Mouse (Mus musculus) stomach, embryonic 14.5 days (tissue): ENCODE results near the gene Camk2g. TPM values are rescaled to one million over a fixed set of nuclear protein-coding genes. Genes with fewer than 3 reads are reported as not detected.
A peak's percentile ranks its signal among the peaks of the same experiment; 100 is the strongest.

Experiments used
- ATAC-seq: fragments of 200-750 bp; cut with Nextera tagmentation; 2 replicates; pipeline ENCODE4 v1.8.0; 2017; ENCODE audit warnings: low read depth, moderate TSS enrichment; ENCODE audit not compliant: insufficient number of reproducible peaks, insufficient read depth, low FRiP score
- H3K27ac ChIP-seq: fragments of 300-500 bp; sonication (generic); 2 replicates; pipeline ENCODE4 v1.5.1; 2014; ENCODE audit warnings: mild to moderate bottlenecking, low read length, moderate library complexity, mixed read lengths
- H3K27me3 ChIP-seq: fragments of 300-500 bp; sonication (generic); 2 replicates; pipeline ENCODE4 v1.6.1; 2014; ENCODE audit warnings: low read length, control low read depth, mixed read lengths; ENCODE audit not compliant: control insufficient read depth, insufficient read depth
- H3K36me3 ChIP-seq: fragments of 300-500 bp; sonication (generic); 2 replicates; pipeline ENCODE4 v1.6.1; 2014; ENCODE audit warnings: mild to moderate bottlenecking, control low read depth, low read length, moderate library complexity, mixed read lengths; ENCODE audit not compliant: control insufficient read depth, insufficient read depth
- H3K4me1 ChIP-seq: fragments of 300-500 bp; sonication (generic); 2 replicates; pipeline ENCODE4 v1.6.1; 2014; ENCODE audit warnings: low read length, control low read depth, mixed read lengths; ENCODE audit not compliant: control insufficient read depth, insufficient read depth
- H3K4me2 ChIP-seq: fragments of 300-500 bp; sonication (generic); replicated peaks from 2 replicates; pipeline ENCODE4 v1.6.1; 2014; ENCODE audit warnings: low read depth, low read length, control low read depth
- H3K4me3 ChIP-seq: fragments of 300-500 bp; sonication (generic); 2 replicates; pipeline ENCODE4 v1.5.1; 2014; ENCODE audit warnings: low read depth, low read length, control low read depth
- H3K9ac ChIP-seq: fragments of 300-500 bp; sonication (generic); replicated peaks from 2 replicates; pipeline ENCODE4 v1.6.1; 2014; ENCODE audit warnings: low read depth, mild to moderate bottlenecking, control low read depth, low read length, moderate library complexity, mixed read lengths
- H3K9me3 ChIP-seq: fragments of 300-500 bp; sonication (generic); 2 replicates; pipeline ENCODE4 v1.6.1; 2016; ENCODE audit warnings: low read depth, low read length, control low read depth; ENCODE audit not compliant: control insufficient read depth
- WGBS: fragments of 180-500 bp; shearing (Covaris S2); extraction: QIAGEN DNeasy Blood & Tissue Kit; methylation state at CpG from one replicate; pipeline ENCODE4 v1.1.7; 2014; 5-methylcytosine and 5-hydroxymethylcytosine counted together
- polyA plus RNA-seq: library from polyadenylated mRNA; unstranded; fragments of >200 nt; fragmentation: Nextera tagmentation; extraction: Ambion mirVana; gene quantifications from 2 replicates; pipeline ENCODE4 v1.2.1, GENCODE M21; 2014

Gene Camk2g
- polyA plus RNA-seq, 1 experiment from 2014 or later = 53.6 TPM

DNA sequence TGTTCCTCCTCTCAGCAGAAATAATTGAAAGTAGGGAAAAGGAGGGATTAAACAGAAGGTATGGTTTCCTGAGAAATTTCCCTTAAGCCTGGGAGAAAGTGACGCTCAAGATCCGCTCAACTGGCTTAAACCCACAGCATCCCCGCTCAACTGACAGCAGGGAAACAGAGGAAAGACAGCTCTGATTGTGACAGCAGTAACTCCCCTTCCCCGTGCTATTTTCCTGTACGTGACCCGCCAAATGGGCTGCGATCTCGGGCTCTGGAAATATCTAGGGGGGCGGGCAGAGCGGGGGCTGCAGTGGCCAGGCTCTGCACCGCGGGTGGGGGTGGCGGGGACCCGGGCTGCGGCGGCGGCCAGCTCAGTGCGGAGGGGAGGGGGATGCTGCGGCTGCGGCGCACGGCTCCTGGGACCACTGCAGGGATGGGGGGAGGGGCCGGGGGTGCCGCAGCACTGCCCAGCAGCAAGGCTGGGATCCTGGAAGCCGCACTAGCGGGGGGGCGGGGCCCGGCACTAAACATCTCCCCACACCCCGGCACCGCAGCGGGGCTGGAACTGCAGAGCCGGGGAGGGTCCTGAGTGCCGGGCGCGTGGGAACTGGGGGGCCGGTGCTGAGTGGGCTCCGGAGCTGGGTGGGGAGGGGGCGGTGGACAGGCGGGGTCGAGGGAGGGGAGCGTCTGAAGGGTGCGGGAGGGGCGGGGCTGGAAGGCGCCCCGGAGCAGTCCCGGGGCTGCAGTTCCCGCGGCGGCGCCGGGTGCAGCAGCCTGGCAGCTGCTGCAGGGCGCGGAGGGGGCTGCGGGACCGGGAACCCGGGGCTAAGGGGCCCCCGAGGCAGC lies 748 bp downstream of the Camk2g start:
- H3K4me1 ChIP-seq = peaks cover 13% of the 10 kb centered on the region
- under 1% methylated on average over 52 of the region's 57 CpGs for WGBS
- H3K9me3 ChIP-seq = no peaks in the 10 kb centered on the region
- H3K27me3 ChIP-seq = no peaks in the 10 kb centered on the region
- peaks cover 25% of the 10 kb centered on the region for H3K36me3 ChIP-seq
- peak; percentile 62 for ATAC-seq
- H3K4me3 ChIP-seq = peak overlapping the region; percentile 85
- H3K4me2 ChIP-seq = peak overlapping the region; percentile 94
- peak overlapping the region; percentile 58; the same call in 1 of the 2 replicates for H3K27ac ChIP-seq
- H3K9ac ChIP-seq = peak overlapping the region; percentile 73

DNA sequence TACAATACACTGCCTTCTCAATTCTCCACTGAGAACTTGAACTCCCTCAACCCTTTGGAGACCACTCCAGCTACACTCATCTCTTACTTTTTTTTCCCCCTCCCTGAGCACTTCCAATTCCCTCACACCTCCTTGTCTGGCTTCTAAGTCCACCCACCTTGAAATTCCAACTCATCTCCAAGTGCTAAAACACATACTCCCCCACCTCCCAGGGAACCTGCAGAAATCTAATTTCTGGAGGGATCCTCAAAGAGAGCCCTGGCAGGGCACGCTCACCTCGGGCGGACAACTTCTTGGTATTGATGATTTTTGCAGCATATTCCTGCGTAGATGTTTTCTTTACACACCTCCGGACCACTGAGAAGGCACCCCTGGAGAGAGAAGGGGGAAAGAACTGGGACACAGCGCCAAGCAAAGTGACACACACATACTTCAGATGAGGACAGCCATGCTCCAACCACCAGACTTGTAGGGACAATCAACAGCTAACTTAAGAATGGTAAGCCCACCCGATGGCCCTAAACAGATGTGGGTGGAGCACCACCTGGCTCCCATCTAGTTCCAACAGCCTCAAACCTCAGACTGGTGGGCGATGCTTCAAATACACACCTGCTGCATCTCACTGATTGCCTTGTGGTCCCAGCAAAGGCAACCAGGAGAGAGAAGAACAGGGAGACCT lies 1.5 kb downstream of the Camk2g start:
- Histone ChIP-seq H3K27ac (no peak overlapping the region), H3K4me1 (peaks cover 13% of the 10 kb centered on the region), H3K9me3 (no peaks in the 10 kb centered on the region), H3K9ac (0 out of 2 replicates have a peak overlapping the region, but pooled peaks have one; percentile 73), H3K4me3 (peak overlapping the region; percentile 85), H3K36me3 (peaks cover 25% of the 10 kb centered on the region), H3K4me2 (peak overlapping the region; percentile 94), H3K27me3 (no peaks in the 10 kb centered on the region)
- 66% methylated on average over 8 of the region's 8 CpGs for WGBS
- ATAC-seq = no peak

DNA sequence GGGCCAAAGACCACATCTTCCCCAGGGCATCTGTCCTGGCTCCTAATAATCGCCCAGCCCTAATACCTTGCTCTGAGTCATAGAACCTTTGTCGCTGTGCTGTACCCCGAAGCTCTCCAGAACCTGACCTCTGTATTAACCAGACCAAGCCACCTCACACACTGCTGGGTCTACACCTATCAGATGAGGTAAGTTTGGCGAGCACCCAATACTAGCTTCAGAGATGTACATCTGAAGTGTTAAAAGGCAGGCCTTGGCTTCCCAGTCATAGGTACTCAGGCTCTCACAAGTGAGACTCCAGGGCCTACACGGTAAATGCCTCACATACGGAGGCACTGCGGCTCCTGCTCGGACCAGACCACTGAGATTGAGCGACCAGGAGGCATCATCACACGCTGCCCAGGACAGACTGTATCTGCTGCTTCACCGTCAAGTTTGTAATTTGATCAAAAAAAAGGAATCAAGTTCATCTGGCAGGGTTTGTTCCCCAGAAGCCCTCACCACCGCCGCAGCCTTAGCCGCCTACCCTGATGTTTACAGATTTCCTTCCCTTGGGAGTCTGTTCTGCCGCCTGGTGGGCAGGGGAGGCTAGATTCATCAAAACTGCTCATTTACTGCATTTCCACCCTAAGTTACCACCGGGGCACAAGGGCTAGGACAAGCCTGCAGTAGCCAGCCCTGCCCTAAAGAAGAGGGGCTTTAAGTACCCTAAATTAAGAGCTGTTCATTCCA lies 2.2 kb downstream of the Camk2g start:
- Histone ChIP-seq H3K4me1 (peaks cover 14% of the 10 kb centered on the region), H3K4me3 (no peak overlapping the region), H3K36me3 (peaks cover 28% of the 10 kb centered on the region), H3K4me2 (no peak overlapping the region), H3K27me3 (no peaks in the 10 kb centered on the region), H3K9ac (no peak overlapping the region), H3K27ac (no peak overlapping the region), H3K9me3 (no peaks in the 10 kb centered on the region)
- 73% methylated on average over 16 of the region's 16 CpGs for WGBS
- no peak for ATAC-seq

DNA sequence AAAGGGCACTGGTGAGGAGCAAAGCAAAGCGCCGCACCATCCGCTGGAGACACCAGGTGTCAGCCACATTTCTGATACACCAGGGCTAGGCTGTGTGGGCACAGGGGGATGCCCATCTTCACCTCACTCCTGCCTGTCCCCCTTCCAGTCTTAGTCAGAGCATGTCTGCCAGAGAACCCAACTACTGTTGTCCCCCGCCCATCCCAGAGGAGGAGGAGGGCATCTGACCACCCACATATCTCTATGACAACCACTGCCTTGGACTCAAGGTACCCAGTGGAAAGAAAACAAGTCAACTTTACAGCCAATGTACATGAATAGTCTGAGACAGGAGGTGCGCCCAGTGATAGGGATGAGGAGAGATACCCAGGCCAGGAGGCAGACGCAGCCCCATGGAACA lies 2.9 kb downstream of the Camk2g start:
- Histone ChIP-seq H3K27me3 (no peaks in the 10 kb centered on the region), H3K4me3 (no peak overlapping the region), H3K9me3 (no peaks in the 10 kb centered on the region), H3K36me3 (peaks cover 32% of the 10 kb centered on the region), H3K4me2 (no peak overlapping the region), H3K4me1 (peaks cover 19% of the 10 kb centered on the region), H3K27ac (no peak overlapping the region), H3K9ac (no peak overlapping the region)
- WGBS = 96% methylated on average over 6 of the region's 6 CpGs
- no peak for ATAC-seq

DNA sequence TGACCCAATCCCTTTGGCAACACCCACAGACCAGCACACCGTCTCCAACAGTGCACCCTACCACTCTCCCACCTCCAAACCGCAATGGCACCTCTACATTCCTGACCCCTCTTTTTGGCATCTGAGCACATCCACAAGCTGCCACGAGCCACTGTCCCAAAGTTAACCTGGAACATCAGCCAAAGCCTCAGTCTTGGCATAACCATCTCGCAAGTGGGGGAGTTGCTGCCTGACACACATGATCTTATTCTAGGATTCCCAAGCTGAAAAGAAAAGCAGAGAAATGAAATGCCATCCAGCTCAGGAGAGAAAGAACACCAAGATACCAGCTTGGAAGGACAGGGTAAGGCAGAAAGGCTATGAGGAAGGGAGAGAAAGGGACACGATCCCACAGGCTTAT lies 3.4 kb downstream of the Camk2g start:
- H3K36me3 ChIP-seq = peaks cover 34% of the 10 kb centered on the region
- no peak overlapping the region for H3K4me3 ChIP-seq
- no peaks in the 10 kb centered on the region for H3K9me3 ChIP-seq
- H3K27ac ChIP-seq = no peak overlapping the region
- H3K27me3 ChIP-seq = no peaks in the 10 kb centered on the region
- WGBS = 95% methylated on average over 5 of the region's 5 CpGs
- no peak overlapping the region for H3K4me2 ChIP-seq
- ATAC-seq = no peak
- H3K4me1 ChIP-seq = peaks cover 23% of the 10 kb centered on the region
- H3K9ac ChIP-seq = no peak overlapping the region

DNA sequence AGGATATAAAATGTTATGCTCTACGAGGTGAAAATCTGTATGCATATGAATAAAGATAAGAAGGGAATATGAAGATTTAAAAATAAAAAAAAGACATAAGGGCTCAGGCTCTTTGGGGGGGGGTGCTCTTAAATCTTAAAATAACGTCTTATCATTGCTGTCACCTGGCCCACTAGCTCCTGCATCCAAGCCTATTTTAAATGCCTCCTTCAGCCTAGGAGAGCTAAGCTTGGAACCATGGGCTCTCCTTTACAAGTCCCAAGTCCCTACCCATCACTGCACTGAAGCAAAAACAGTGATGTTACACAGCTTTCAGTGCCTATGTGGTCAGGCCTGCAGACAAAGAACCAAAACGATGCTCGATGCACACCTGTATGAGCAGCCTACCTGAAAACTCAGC lies 4.3 kb downstream of the Camk2g start:
- WGBS = 90% methylated on average over 4 of the region's 4 CpGs
- H3K4me2 ChIP-seq = no peak overlapping the region
- H3K9me3 ChIP-seq = no peaks in the 10 kb centered on the region
- H3K27me3 ChIP-seq = no peaks in the 10 kb centered on the region
- H3K9ac ChIP-seq = no peak overlapping the region
- peaks cover 23% of the 10 kb centered on the region for H3K4me1 ChIP-seq
- no peak overlapping the region for H3K27ac ChIP-seq
- H3K36me3 ChIP-seq = peaks cover 37% of the 10 kb centered on the region
- ATAC-seq = no peak
- H3K4me3 ChIP-seq = no peak overlapping the region

DNA sequence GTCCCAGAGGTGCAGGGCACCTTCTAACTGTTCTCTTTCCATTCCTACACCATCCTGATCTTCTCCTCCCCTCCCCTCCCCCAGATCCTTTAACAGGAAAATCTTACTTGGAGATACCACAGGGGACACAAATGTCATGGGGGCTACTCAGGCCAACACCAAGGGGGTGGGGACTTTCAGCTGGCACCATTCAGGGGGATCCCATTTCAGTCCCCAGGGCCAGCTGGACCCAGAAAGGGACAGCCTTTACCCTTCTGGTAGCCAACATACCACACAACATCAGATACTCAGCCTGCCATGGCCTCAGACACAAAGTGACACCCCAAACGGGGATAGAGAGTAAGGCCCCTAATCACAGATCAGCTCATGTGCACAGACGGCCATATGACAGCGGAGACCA lies 5.7 kb downstream of the Camk2g start:
- Histone ChIP-seq H3K36me3 (peaks cover 52% of the 10 kb centered on the region), H3K4me3 (no peak overlapping the region), H3K4me2 (no peak overlapping the region), H3K4me1 (peaks cover 23% of the 10 kb centered on the region; the same call in 1 of the 2 replicates), H3K9ac (no peak overlapping the region), H3K27ac (no peak overlapping the region), H3K27me3 (no peaks in the 10 kb centered on the region), H3K9me3 (no peaks in the 10 kb centered on the region)
- ATAC-seq = no peak
- 85% methylated on average over 3 of the region's 3 CpGs for WGBS

DNA sequence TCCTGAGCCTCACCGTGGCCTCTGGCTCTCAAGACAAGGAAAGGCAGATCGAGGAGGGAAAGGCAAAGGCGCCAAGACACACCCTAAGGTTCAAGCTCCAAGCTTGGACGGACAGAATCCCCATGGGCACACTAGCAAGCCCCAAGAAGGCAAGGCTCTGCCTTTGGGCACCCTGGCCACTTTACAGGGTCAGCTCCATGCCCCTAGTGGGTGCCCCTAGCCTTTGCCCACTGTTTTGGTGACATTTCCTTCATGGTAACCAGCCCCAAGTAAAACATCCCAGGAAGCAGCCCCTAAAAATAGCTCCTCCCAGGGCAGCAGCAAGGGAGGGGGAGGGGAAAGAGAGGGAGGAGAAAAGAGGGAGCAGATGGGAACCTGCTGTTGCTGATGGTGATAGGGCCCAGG lies 7.3 kb downstream of the Camk2g start:
- ATAC-seq = no peak
- no peak overlapping the region for H3K4me3 ChIP-seq
- H3K27ac ChIP-seq = no peak overlapping the region
- peaks cover 11% of the 10 kb centered on the region; the same call in 1 of the 2 replicates for H3K4me1 ChIP-seq
- H3K36me3 ChIP-seq = peaks cover 50% of the 10 kb centered on the region
- H3K9ac ChIP-seq = no peak overlapping the region
- no peaks in the 10 kb centered on the region for H3K9me3 ChIP-seq
- H3K4me2 ChIP-seq = no peak overlapping the region
- no peaks in the 10 kb centered on the region for H3K27me3 ChIP-seq
- 68% methylated on average over 4 of the region's 4 CpGs for WGBS
